8 mouse cellular contexts compared by ENCODE assay signal in genomic region chr3:116861223-116861539, GRCm38 (mm10). TPM values are rescaled to one million over a fixed set of nuclear protein-coding genes. Genes with fewer than 3 reads are reported as not detected.
DNase-seq lines count a peak whose midpoint lies in the region; ATAC-seq and TF ChIP-seq lines count a peak whose summit lies in the region.

No protein-coding gene starts in this region.

- H3K27me3 ChIP-seq in lung, postnatal 0 days (replicated peaks; ENCODE audit: insufficient read depth, low read length), result no peaks in the 10 kb centered on the region
- H3K27me3 ChIP-seq in embryonic facial prominence, embryonic 15.5 days, result no peaks in the 10 kb centered on the region
- H3K27me3 ChIP-seq in limb, embryonic 10.5 days (ENCODE audit: low read depth, poor library complexity, severe bottlenecking), result no peaks in the 10 kb centered on the region
- no peaks in the 10 kb centered on the region for H3K27me3 ChIP-seq in neural tube, embryonic 15.5 days (replicated peaks)

- H3K4me1 ChIP-seq in lung, postnatal 0 days (ENCODE audit: insufficient read depth, low read depth, low read length), result no peaks in the 10 kb centered on the region
- H3K4me1 ChIP-seq in embryonic facial prominence, embryonic 15.5 days, result no peaks in the 10 kb centered on the region
- peaks cover 12% of the 10 kb centered on the region for H3K4me1 ChIP-seq in limb, embryonic 10.5 days
- H3K4me1 ChIP-seq in neural tube, embryonic 15.5 days, result peaks cover 5% of the 10 kb centered on the region

- H3K9me3 ChIP-seq in lung, postnatal 0 days (ENCODE audit: low read length), result no peaks in the 10 kb centered on the region
- no peaks in the 10 kb centered on the region for H3K9me3 ChIP-seq in embryonic facial prominence, embryonic 15.5 days (replicated peaks)
- no peaks in the 10 kb centered on the region for H3K9me3 ChIP-seq in limb, embryonic 10.5 days (replicated peaks)
- H3K9me3 ChIP-seq in neural tube, embryonic 15.5 days (replicated peaks), result no peaks in the 10 kb centered on the region

- peak overlapping the region; percentile 88 for H3K4me2 ChIP-seq in lung, postnatal 0 days (replicated peaks; ENCODE audit: low read depth, low read length)
- H3K4me2 ChIP-seq in embryonic facial prominence, embryonic 15.5 days (replicated peaks), result peak overlapping the region; percentile 72
- H3K4me2 ChIP-seq in neural tube, embryonic 15.5 days, result peak overlapping the region; percentile 93

- no peak for TF ChIP-seq EP300 in lung, postnatal 0 days (IDR thresholded peaks at IDR 0.05)

- no peak overlapping the region for H3K9ac ChIP-seq in lung, postnatal 0 days (replicated peaks; ENCODE audit: low read depth)
- H3K9ac ChIP-seq in embryonic facial prominence, embryonic 15.5 days, result peak overlapping the region; percentile 44; the same call in 1 of the 2 replicates
- peak overlapping the region; percentile 52 for H3K9ac ChIP-seq in neural tube, embryonic 15.5 days (replicated peaks)

- peak; percentile 17; the same call in 1 of the 2 replicates for ATAC-seq in lung, postnatal 0 days
- 0 out of 2 replicates have a peak, but pooled peaks have one; percentile 15 for ATAC-seq in embryonic facial prominence, embryonic 15.5 days (ENCODE audit: insufficient number of reproducible peaks, low FRiP score, low TSS enrichment, low read depth)
- ATAC-seq in neural tube, embryonic 15.5 days (ENCODE audit: low FRiP score), result peak; percentile 64; the same call in 1 of the 2 replicates

- 10% methylated on average over 4 of the region's 4 CpGs for WGBS in lung, postnatal 0 days
- 8% methylated on average over 4 of the region's 4 CpGs for WGBS in embryonic facial prominence, embryonic 15.5 days
- 17% methylated on average over 4 of the region's 4 CpGs for WGBS in limb, embryonic 10.5 days
- 15% methylated on average over 4 of the region's 4 CpGs for WGBS in neural tube, embryonic 15.5 days

- no peak for TF ChIP-seq CTCF in lung, postnatal 0 days (IDR thresholded peaks at IDR 0.05)

- H3K4me3 ChIP-seq in lung, postnatal 0 days (ENCODE audit: low read depth, low read length), result peak overlapping the region; percentile 52
- peak overlapping the region; percentile 60 for H3K4me3 ChIP-seq in embryonic facial prominence, embryonic 15.5 days (replicated peaks)
- peak overlapping the region; percentile 65 for H3K4me3 ChIP-seq in limb, embryonic 10.5 days
- peak overlapping the region; percentile 58 for H3K4me3 ChIP-seq in neural tube, embryonic 15.5 days (replicated peaks)

- H3K27ac ChIP-seq in lung, postnatal 0 days (ENCODE audit: low read length), result no peak overlapping the region
- peak overlapping the region; percentile 58; the same call in 1 of the 2 replicates for H3K27ac ChIP-seq in embryonic facial prominence, embryonic 15.5 days (replicated peaks)
- H3K27ac ChIP-seq in limb, embryonic 10.5 days, result peak overlapping the region; percentile 87
- H3K27ac ChIP-seq in neural tube, embryonic 15.5 days (replicated peaks), result peak overlapping the region; percentile 43

- no peak for DNase-seq in lung, postnatal 0 days (ENCODE audit: low spot score)
- no peak for DNase-seq in lung, postnatal 36 days
- peak; percentile 33 for DNase-seq in limb, embryonic 10.5 days (ENCODE audit: low spot score)
- DNase-seq in thymus, postnatal 25 days, result no peak
- no peak for DNase-seq in spleen, adult 18-20 months
- DNase-seq in gastrocnemius, postnatal 4 days (ENCODE audit: low spot score in 2 of 2), result no peak

- no peaks in the 10 kb centered on the region for H3K36me3 ChIP-seq in lung, postnatal 0 days (ENCODE audit: insufficient read depth, low read length)
- no peaks in the 10 kb centered on the region for H3K36me3 ChIP-seq in embryonic facial prominence, embryonic 15.5 days
- no peaks in the 10 kb centered on the region for H3K36me3 ChIP-seq in limb, embryonic 10.5 days
- no peaks in the 10 kb centered on the region for H3K36me3 ChIP-seq in neural tube, embryonic 15.5 days

RNA-seq across cellular contexts. Expression of gene Frrs1, which starts 1.9 kb away (rescaled TPM):
- polyA plus RNA-seq in lung, postnatal 0 days (2015; fragmentation: Nextera tagmentation; extraction: Ambion mirVana), result 5.6 and 6.0 TPM in 2 replicates
- 16.9 and 18.9 TPM in 2 replicates for polyA plus RNA-seq in embryonic facial prominence, embryonic 15.5 days (2015; fragmentation: Nextera tagmentation; extraction: Ambion mirVana)
- polyA plus RNA-seq in limb, embryonic 10.5 days (2016; fragmentation: Nextera tagmentation; extraction: Ambion mirVana), result 12.7 and 14.3 TPM in 2 replicates
- 5.3 and 10.1 TPM in 2 replicates for polyA plus RNA-seq in neural tube, embryonic 15.5 days (2015; fragmentation: Nextera tagmentation; extraction: Ambion mirVana)
- 1 to 10 TPM; 1.3 to 1.5 TPM for total RNA-seq in gastrocnemius, postnatal 4 days (2021)

RNA-seq across cellular contexts. Expression of gene Agl, which starts 53.2 kb away (rescaled TPM):
- polyA plus RNA-seq in lung, postnatal 0 days (2015; fragmentation: Nextera tagmentation; extraction: Ambion mirVana), result 6.3 and 6.5 TPM in 2 replicates
- 23.3 and 23.5 TPM in 2 replicates for polyA plus RNA-seq in embryonic facial prominence, embryonic 15.5 days (2015; fragmentation: Nextera tagmentation; extraction: Ambion mirVana)
- polyA plus RNA-seq in limb, embryonic 10.5 days (2016; fragmentation: Nextera tagmentation; extraction: Ambion mirVana), result 6.4 and 7.3 TPM in 2 replicates
- polyA plus RNA-seq in neural tube, embryonic 15.5 days (2015; fragmentation: Nextera tagmentation; extraction: Ambion mirVana), result 17.0 TPM in 2 replicates
- 100 to 1,000 TPM; 272 to 307 TPM for total RNA-seq in gastrocnemius, postnatal 4 days (2021)
